Mouse (Mus musculus) liver, adult 2 months (tissue): ENCODE measurements around the gene Sema3f. TPM values are rescaled to one million over a fixed set of nuclear protein-coding genes. Genes with fewer than 3 reads are reported as not detected.

Experiments used
- DNase-seq: peaks from one replicate; pipeline ENCODE4 v3.0.0-alpha.2; 2011; ENCODE audit warnings: low read depth, low spot score; ENCODE audit errors: extremely low read depth
- H3K27ac ChIP-seq: fragments of 200-500 bp; replicated peaks from 2 replicates; pipeline ENCODE4 v1.5.1; 2012; ENCODE audit warnings: low read depth, mild to moderate bottlenecking, control low read depth, inconsistent platforms, low read length; ENCODE audit not compliant: insufficient read depth
- H3K27me3 ChIP-seq: fragments of 200-500 bp; 2 replicates; pipeline ENCODE4 v1.6.1; 2012; ENCODE audit warnings: mild to moderate bottlenecking, moderate library complexity, low read length, inconsistent platforms; ENCODE audit not compliant: control insufficient read depth, insufficient read depth
- H3K36me3 ChIP-seq: fragments of 200-500 bp; 2 replicates; pipeline ENCODE4 v1.6.1; 2012; ENCODE audit warnings: low read length, inconsistent platforms; ENCODE audit not compliant: control insufficient read depth, insufficient read depth
- H3K4me1 ChIP-seq: fragments of 200-500 bp; 2 replicates; pipeline ENCODE4 v1.6.1; 2011; ENCODE audit warnings: low read length; ENCODE audit not compliant: control insufficient read depth, insufficient read depth
- H3K4me3 ChIP-seq: fragments of 200-500 bp; 2 replicates; pipeline ENCODE4 v1.5.1; 2011; ENCODE audit warnings: low read depth, mild to moderate bottlenecking, control low read depth, low read length, moderate library complexity; ENCODE audit not compliant: insufficient read depth
- H3K79me2 ChIP-seq: fragments of 200-500 bp; 2 replicates; pipeline ENCODE4 v1.6.1; 2012; ENCODE audit warnings: inconsistent platforms, mild to moderate bottlenecking, low read length, moderate library complexity; ENCODE audit not compliant: control insufficient read depth, insufficient read depth
- H3K9ac ChIP-seq: fragments of 200-500 bp; 2 replicates; pipeline ENCODE4 v1.6.1; 2012; ENCODE audit warnings: low read depth, mild to moderate bottlenecking, control low read depth, inconsistent platforms, low read length
- CTCF ChIP-seq: fragments of 200-500 bp; IDR thresholded peaks from 2 replicates; pipeline ENCODE4 v1.5.1; 2011; ENCODE audit warnings: low read depth, low read length, control low read depth
- POLR2A ChIP-seq: fragments of 200-500 bp; IDR thresholded peaks from 2 replicates; pipeline ENCODE4 v1.6.1; 2011; ENCODE audit warnings: low read length, control low read depth; ENCODE audit not compliant: insufficient read depth; ENCODE audit errors: extremely low read depth
- WGBS: fragments of 180-500 bp; shearing (Covaris S2); methylation state at CpG from one replicate; pipeline ENCODE4 v1.1.7; 2018; 5-methylcytosine and 5-hydroxymethylcytosine counted together
- polyA plus RNA-seq: library from polyadenylated mRNA; depleted of rRNA; stranded (reverse); fragments of >200 nt; gene quantifications from 2 replicates; pipeline ENCODE4 v1.2.3, GENCODE M21; 2012
- total RNA-seq: library from RNA; depleted of rRNA; stranded (reverse); fragments of >200 nt; gene quantifications from 2 replicates; pipeline ENCODE4 v1.2.3, GENCODE M21; 2014

Gene Sema3f
- total and polyA plus RNA-seq, 2 experiments = 3.5 to 8.9 TPM

DNA sequence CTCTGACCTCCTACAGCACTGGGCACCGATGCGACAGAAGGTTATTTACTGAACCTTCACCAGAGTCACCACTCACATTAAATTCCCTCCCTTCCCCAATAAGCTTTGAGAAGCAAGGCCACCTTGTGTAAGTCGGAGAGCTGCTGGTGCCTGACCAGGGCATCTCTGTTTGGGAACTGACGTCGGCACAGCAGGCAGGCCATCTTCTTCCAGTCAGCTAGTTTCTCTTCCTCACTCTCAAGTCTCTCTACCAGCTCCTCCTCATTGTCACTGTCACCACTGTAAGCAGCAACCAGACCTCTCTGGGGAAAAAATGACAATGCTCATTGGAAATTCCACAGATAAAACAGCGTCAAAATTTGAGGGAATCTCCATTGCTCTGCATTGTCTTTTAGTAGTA is 33.8 kb upstream of the Sema3f start:
- Histone ChIP-seq H3K27ac (no peak overlapping the region), H3K9ac (no peak overlapping the region), H3K4me1 (no peaks in the 10 kb centered on the region), H3K27me3 (no peaks in the 10 kb centered on the region), H3K36me3 (peaks cover 87% of the 10 kb centered on the region), H3K4me3 (no peak overlapping the region), H3K79me2 (no peaks in the 10 kb centered on the region)
- no peak for DNase-seq
- WGBS = 84% methylated on average over 6 of the region's 6 CpGs
- TF ChIP-seq CTCF (no peak), POLR2A (no peak)

DNA sequence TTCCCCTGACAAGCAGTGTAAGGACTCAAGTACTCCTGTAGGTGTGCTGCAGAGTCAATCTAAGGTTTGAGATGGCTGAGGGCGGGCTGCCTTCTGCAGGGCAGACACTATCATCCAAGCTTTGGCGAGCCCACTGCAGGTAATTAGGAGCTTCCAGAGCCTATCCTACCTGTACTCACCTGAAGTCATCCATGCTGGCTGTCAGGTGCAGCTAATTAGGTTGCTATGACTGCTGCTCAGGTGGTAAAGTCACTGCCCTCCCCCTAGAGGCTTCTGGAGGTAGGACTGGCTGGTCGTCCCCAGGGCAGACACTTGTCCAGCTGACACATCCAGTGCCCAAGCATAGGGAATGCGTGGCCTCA is 28.5 kb upstream of the Sema3f start:
- H3K4me1 ChIP-seq = no peaks in the 10 kb centered on the region
- peak; percentile 56 for TF ChIP-seq CTCF
- no peak for TF ChIP-seq POLR2A
- no peak overlapping the region for H3K27ac ChIP-seq
- peaks cover 40% of the 10 kb centered on the region for H3K36me3 ChIP-seq
- no peaks in the 10 kb centered on the region for H3K79me2 ChIP-seq
- no peak for DNase-seq
- H3K27me3 ChIP-seq = 0 out of 2 replicates have a peak, but pooled peaks cover 2% of the 10 kb centered on the region
- 66% methylated on average over 4 of the region's 4 CpGs for WGBS
- H3K4me3 ChIP-seq = no peak overlapping the region
- H3K9ac ChIP-seq = no peak overlapping the region

DNA sequence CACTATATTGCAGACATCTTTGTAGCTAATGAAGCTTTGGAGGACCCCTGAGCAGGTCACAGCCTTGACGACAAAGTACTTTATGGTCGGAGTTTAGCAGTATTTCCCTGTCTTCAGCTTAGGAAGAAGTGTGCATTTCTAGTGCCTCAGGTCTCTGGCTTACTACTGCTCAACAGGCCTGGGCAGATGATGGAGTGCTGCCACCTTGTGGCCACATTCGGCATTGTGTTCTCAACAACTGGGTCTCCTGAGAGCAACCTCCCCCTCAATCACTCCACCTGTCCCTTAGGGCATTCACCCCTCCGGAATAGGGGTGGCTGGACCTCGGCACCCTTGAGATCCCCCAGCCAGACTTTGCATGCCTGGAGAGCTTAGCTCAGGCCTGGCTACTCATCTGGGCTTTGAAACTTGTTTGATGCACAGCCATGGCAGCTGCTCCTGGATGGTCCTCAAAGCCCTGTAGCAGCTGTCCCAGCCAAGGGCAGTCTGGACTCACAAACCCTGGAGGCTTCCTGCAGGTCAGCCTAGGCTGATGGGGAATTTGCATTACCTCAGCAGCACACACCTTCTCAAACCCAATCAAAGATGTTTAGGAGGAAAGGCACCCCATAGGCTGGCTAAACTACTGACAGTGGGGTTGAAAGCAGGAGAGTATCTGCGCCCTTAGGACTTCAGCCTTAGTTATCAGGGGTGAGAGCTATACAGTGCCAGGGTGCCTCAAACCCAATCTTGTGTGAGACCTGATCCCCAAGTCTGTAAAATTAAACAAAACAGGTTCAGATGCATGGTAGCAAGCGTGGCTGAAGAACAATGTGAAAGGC is 28.0 kb upstream of the Sema3f start:
- DNase-seq = peak; percentile 53
- Histone ChIP-seq H3K4me3 (no peak overlapping the region), H3K4me1 (no peaks in the 10 kb centered on the region), H3K9ac (no peak overlapping the region), H3K36me3 (peaks cover 34% of the 10 kb centered on the region), H3K27me3 (0 out of 2 replicates have a peak, but pooled peaks cover 2% of the 10 kb centered on the region), H3K79me2 (no peaks in the 10 kb centered on the region), H3K27ac (no peak overlapping the region)
- 23% methylated on average over 7 of the region's 7 CpGs for WGBS
- TF ChIP-seq POLR2A = no peak
- TF ChIP-seq CTCF = peak; percentile 97

DNA sequence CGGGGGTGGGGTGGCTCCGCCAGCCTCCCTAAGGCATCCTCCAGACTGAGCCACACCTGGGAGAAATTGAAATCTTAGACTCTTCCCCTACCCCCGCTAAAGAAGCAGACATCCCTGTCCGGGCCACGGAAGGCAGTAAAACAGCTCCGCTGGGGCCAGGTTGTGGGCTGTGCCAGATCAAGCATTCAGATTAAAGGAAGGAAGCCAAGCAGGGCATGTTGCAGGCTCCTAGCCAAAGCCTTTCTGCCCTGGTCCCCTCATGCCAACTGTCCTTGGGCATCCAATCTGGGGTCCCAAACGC is 25.9 kb upstream of the Sema3f start:
- WGBS = 6% methylated on average over 7 of the region's 7 CpGs
- peaks cover 14% of the 10 kb centered on the region for H3K36me3 ChIP-seq
- DNase-seq = no peak
- no peak overlapping the region for H3K4me3 ChIP-seq
- 0 out of 2 replicates have a peak, but pooled peaks cover 2% of the 10 kb centered on the region for H3K27me3 ChIP-seq
- no peaks in the 10 kb centered on the region for H3K79me2 ChIP-seq
- H3K27ac ChIP-seq = no peak overlapping the region
- no peak overlapping the region for H3K9ac ChIP-seq
- TF ChIP-seq CTCF (no peak), POLR2A (no peak)
- no peaks in the 10 kb centered on the region for H3K4me1 ChIP-seq

DNA sequence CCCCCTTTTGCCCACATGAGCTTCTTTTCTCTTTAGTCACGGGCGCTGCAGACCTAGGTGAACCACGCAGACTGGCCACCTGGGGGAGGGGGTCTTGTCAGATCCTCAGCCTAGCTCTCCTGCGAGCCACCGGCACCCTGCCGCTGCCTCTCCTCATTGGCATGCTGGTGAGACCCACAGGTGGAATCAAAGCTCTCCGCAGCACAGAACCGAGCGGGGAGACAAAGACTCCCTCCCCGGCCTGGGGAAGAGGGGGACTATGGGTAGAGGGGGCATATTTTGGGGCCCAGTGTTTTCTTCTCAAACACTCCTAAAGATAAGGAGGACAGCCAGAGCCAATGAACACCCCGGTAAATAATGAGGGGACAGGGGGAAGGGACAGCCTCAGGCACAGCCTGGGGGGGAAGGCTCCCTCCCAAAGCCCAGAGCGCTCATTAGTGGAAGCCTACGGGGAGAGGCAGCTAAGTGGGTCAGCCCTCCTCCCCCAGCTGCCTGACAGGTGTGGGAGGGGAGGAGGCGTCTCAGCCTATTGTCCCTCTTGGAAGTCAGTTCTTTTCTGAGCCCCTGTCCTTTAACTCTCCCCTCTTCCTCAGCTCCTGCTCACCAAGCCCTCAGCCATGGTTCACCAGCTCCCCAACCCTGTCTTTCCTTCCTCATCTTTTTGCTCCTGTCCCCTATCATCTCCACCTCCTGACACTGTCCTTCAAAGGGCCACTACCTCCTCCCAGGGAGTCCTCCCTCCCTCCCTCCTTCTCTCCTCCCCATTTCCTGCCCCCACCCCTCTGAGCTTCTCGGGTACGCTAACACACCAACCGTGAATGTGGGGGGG is 25.3 kb upstream of the Sema3f start:
- no peak for DNase-seq
- no peak overlapping the region for H3K9ac ChIP-seq
- H3K27me3 ChIP-seq = 0 out of 2 replicates have a peak, but pooled peaks cover 2% of the 10 kb centered on the region
- no peaks in the 10 kb centered on the region for H3K79me2 ChIP-seq
- peaks cover 9% of the 10 kb centered on the region for H3K36me3 ChIP-seq
- 19% methylated on average over 17 of the region's 17 CpGs for WGBS
- H3K4me3 ChIP-seq = no peak overlapping the region
- no peaks in the 10 kb centered on the region for H3K4me1 ChIP-seq
- no peak for TF ChIP-seq CTCF
- no peak for TF ChIP-seq POLR2A
- H3K27ac ChIP-seq = no peak overlapping the region
